16 mouse cellular contexts compared by ENCODE assay signal in genomic region chr8:110958135-110958534, GRCm38 (mm10). TPM values are rescaled to one million over a fixed set of nuclear protein-coding genes. Genes with fewer than 3 reads are reported as not detected.
DNase-seq lines count a peak whose midpoint lies in the region; ATAC-seq lines count a peak whose summit lies in the region.
"Had no signal": no experiment of that assay in that cellular context is flagged by ENCODE, and none has a peak within 500 bp of the region (broad histone marks: within the 10 kb centered on the region; RNA-seq: fewer than 3 reads in every experiment).

No protein-coding gene starts in this region.

- DNase-seq in cerebellum, adult 11-12 months: peak; percentile 78
- DNase-seq in brain, adult 2 months (ENCODE audit: low read depth, low spot score): peak; percentile 32
- peak; percentile 79 for DNase-seq in cerebellum, adult 9-11 months
- peak; percentile 42 to 50 for DNase-seq in cerebellum, postnatal 36 days
- DNase-seq in T-cell, adult 2 months (ENCODE audit: low spot score): no peak
- DNase-seq: adrenal gland, adult 2 months; adrenal gland, postnatal 36 days; embryo, embryonic 11 days; gastrocnemius, postnatal 36 days; heart, postnatal 14 days; kidney, adult 8-10 months had no signal

- no peak for ATAC-seq in cerebellum, adult (ENCODE audit: insufficient number of reproducible peaks, low FRiP score, low TSS enrichment)
- no peak for ATAC-seq in megakaryocyte progenitor cell, adult 5-6 weeks (replicated peaks; ENCODE audit: poor library complexity)
- ATAC-seq: forebrain, embryonic 15.5 days; intestine, embryonic 16.5 days; Patski had no signal

RNA-seq across cellular contexts. Expression of gene St3gal2, which starts 38.4 kb away (rescaled TPM):
- total RNA-seq in megakaryocyte progenitor cell, adult 5-6 weeks (2015): 5.8 and 6.5 TPM in 2 replicates
- 4.3 and 6.9 TPM in 2 replicates for total RNA-seq in megakaryocyte progenitor cell, adult 5-6 weeks (2017)

RNA-seq across cellular contexts. Expression of gene Ddx19a, which starts 39.5 kb away (rescaled TPM):
- total RNA-seq in megakaryocyte progenitor cell, adult 5-6 weeks (2015): 75.2 and 76.8 TPM in 2 replicates
- 37.4 and 48.8 TPM in 2 replicates for total RNA-seq in megakaryocyte progenitor cell, adult 5-6 weeks (2017)

RNA-seq across cellular contexts. Expression of gene Fuk, which starts 55.8 kb away (rescaled TPM):
- total RNA-seq in megakaryocyte progenitor cell, adult 5-6 weeks (2015): 2.6 and 3.0 TPM in 2 replicates
- 3.0 and 6.0 TPM in 2 replicates for total RNA-seq in megakaryocyte progenitor cell, adult 5-6 weeks (2017)
